32 mouse cellular contexts compared by ENCODE assay signal in genomic region chr11:32817566-32817965, GRCm38 (mm10). TPM values are rescaled to one million over a fixed set of nuclear protein-coding genes. Genes with fewer than 3 reads are reported as not detected.
DNase-seq lines count a peak whose midpoint lies in the region; ATAC-seq lines count a peak whose summit lies in the region.
"Had no signal": no experiment of that assay in that cellular context is flagged by ENCODE, and none has a peak within 500 bp of the region (broad histone marks: within the 10 kb centered on the region; RNA-seq: fewer than 3 reads in every experiment).

No protein-coding gene starts in this region.

- H3K27me3 ChIP-seq in heart, embryonic 11.5 days (ENCODE audit: control insufficient read depth, insufficient read depth, low read length), result peaks cover 2% of the 10 kb centered on the region; the same call in 1 of the 2 replicates
- no peaks in the 10 kb centered on the region for H3K27me3 ChIP-seq in stomach, embryonic 16.5 days (ENCODE audit: control insufficient read depth, insufficient read depth, low read length)
- H3K27me3 ChIP-seq: embryonic facial prominence, embryonic 12.5 days had no signal

- H3K9ac ChIP-seq in heart, embryonic 11.5 days (ENCODE audit: low read depth, low read length), result no peak overlapping the region
- H3K9ac ChIP-seq in stomach, embryonic 16.5 days (ENCODE audit: low read length), result no peak overlapping the region
- H3K9ac ChIP-seq: embryonic facial prominence, embryonic 12.5 days; embryonic facial prominence, embryonic 15.5 days; forebrain, postnatal 0 days; heart, embryonic 13.5 days; hindbrain, embryonic 14.5 days had no signal

- H3K4me1 ChIP-seq in heart, embryonic 11.5 days (ENCODE audit: control insufficient read depth, insufficient read depth, low read length), result peaks cover 4% of the 10 kb centered on the region
- no peaks in the 10 kb centered on the region for H3K4me1 ChIP-seq in stomach, embryonic 16.5 days (ENCODE audit: control insufficient read depth, insufficient read depth, low read length)
- H3K4me1 ChIP-seq: embryonic facial prominence, embryonic 12.5 days; embryonic facial prominence, embryonic 15.5 days had no signal

- no peak overlapping the region for H3K27ac ChIP-seq in heart, embryonic 11.5 days (ENCODE audit: low read depth, low read length)
- H3K27ac ChIP-seq in stomach, embryonic 16.5 days (ENCODE audit: low read length), result no peak overlapping the region
- H3K27ac ChIP-seq: embryonic facial prominence, embryonic 12.5 days; embryonic facial prominence, embryonic 15.5 days; gastrocnemius, adult 2 months; heart, embryonic 13.5 days; hindbrain, embryonic 14.5 days had no signal

- no peaks in the 10 kb centered on the region for H3K9me3 ChIP-seq in heart, embryonic 11.5 days (replicated peaks; ENCODE audit: control insufficient read depth, low read length)
- H3K9me3 ChIP-seq in stomach, embryonic 16.5 days (replicated peaks; ENCODE audit: control insufficient read depth, low read length), result no peaks in the 10 kb centered on the region
- H3K9me3 ChIP-seq: embryonic facial prominence, embryonic 12.5 days; embryonic facial prominence, embryonic 15.5 days; heart, embryonic 13.5 days had no signal

- no peak overlapping the region for H3K4me3 ChIP-seq in heart, embryonic 11.5 days (ENCODE audit: low read depth, low read length)
- no peak overlapping the region for H3K4me3 ChIP-seq in stomach, embryonic 16.5 days (replicated peaks; ENCODE audit: low read length)
- H3K4me3 ChIP-seq: embryonic facial prominence, embryonic 12.5 days; embryonic facial prominence, embryonic 15.5 days; gastrocnemius, adult 2 months; heart, embryonic 13.5 days had no signal

- H3K36me3 ChIP-seq in heart, embryonic 11.5 days (ENCODE audit: control insufficient read depth, insufficient read depth, low read length), result no peaks in the 10 kb centered on the region
- no peaks in the 10 kb centered on the region for H3K36me3 ChIP-seq in stomach, embryonic 16.5 days (ENCODE audit: control insufficient read depth, insufficient read depth, low read length)
- H3K36me3 ChIP-seq: embryonic facial prominence, embryonic 12.5 days; embryonic facial prominence, embryonic 15.5 days; heart, embryonic 13.5 days had no signal

- peak; percentile 78 for DNase-seq in heart, adult 11 months
- peak; percentile 40 for DNase-seq in large intestine, adult 2 months (ENCODE audit: low read depth, low spot score)
- DNase-seq in layer of hippocampus, adult 9-11 months, result no peak
- no peak for DNase-seq in left cerebral cortex, postnatal 10 days (ENCODE audit: extremely low spot score in 1 of 2, low spot score in 2 of 2)
- DNase-seq in kidney, adult 9 months, result no peak
- DNase-seq: adrenal gland, adult 8-10 months; cerebellum, adult 11 months; cerebellum, adult 2 months; cerebellum, adult 9-11 months; cerebellum, postnatal 25 days; forebrain, postnatal 0 days; gastrocnemius, adult 2 months; gastrocnemius, postnatal 14 days; heart, adult 18-20 months; heart, postnatal 14 days; heart, postnatal 4 days had no signal

- no peak for ATAC-seq in heart, embryonic 11.5 days (replicated peaks; ENCODE audit: insufficient number of reproducible peaks, low FRiP score, low TSS enrichment)
- ATAC-seq in stomach, embryonic 16.5 days (ENCODE audit: insufficient read depth, low FRiP score), result peak; percentile 69; the same call in 1 of the 2 replicates
- ATAC-seq: activated CD4-positive, CD25-positive, alpha-beta regulatory T cell, adult 4 months; forebrain, embryonic 14.5 days; forebrain, postnatal 0 days had no signal

- H3K4me2 ChIP-seq in heart, embryonic 11.5 days, result no peak overlapping the region
- H3K4me2 ChIP-seq in stomach, embryonic 16.5 days (ENCODE audit: low read depth, low read length), result no peak overlapping the region
- H3K4me2 ChIP-seq: embryonic facial prominence, embryonic 12.5 days; embryonic facial prominence, embryonic 15.5 days; heart, embryonic 13.5 days; hindbrain, embryonic 14.5 days had no signal

- intact Hi-C loops in left cerebral cortex, postnatal 10 days (cut with DNase I), result no loop called here

- 88% methylated on average over 12 of the region's 12 CpGs for WGBS in heart, embryonic 11.5 days (ENCODE audit: insufficient replicate concordance)
- 29% methylated on average over 12 of the region's 12 CpGs for WGBS in large intestine, adult 2 months
- WGBS in stomach, embryonic 16.5 days, result 66% methylated on average over 12 of the region's 12 CpGs

RNA-seq across cellular contexts. Expression of gene Smim23, which starts 6.8 kb away (rescaled TPM):
- polyA plus RNA-seq in heart, embryonic 11.5 days (2014; fragmentation: Nextera tagmentation; extraction: Ambion mirVana), result not detected in 2 replicates
- polyA plus RNA-seq in large intestine, adult 2 months (2012; rRNA removed), result not detected in 2 replicates
- polyA plus RNA-seq in stomach, embryonic 16.5 days (2015; fragmentation: Nextera tagmentation; extraction: Ambion mirVana), result not detected in 2 replicates
- total RNA-seq in left cerebral cortex, postnatal 10 days (2021), result not detected
- total RNA-seq: adrenal gland, adult 8-10 months; adrenal gland, postnatal 4 days; common myeloid progenitor, adult 5-6 weeks; ES-E14; forebrain, postnatal 0 days; gastrocnemius, adult 2 months; gastrocnemius, postnatal 14 days; gastrocnemius, postnatal 4 days; heart, adult 18-20 months; heart, postnatal 14 days; heart, postnatal 4 days had no signal
- polyA plus RNA-seq: activated CD4-positive, CD25-positive, alpha-beta regulatory T cell, adult 4 months; cerebellum, adult 2 months; embryonic facial prominence, embryonic 12.5 days; embryonic facial prominence, embryonic 15.5 days; forebrain, embryonic 11.5 days; forebrain, embryonic 14.5 days; forebrain, postnatal 0 days; frontal cortex, adult 2 months; heart, embryonic 13.5 days; heart, embryonic 16.5 days; hindbrain, embryonic 11.5 days; hindbrain, embryonic 14.5 days had no signal

Comparison
In these comparisons a context has a peak if more than half of its experiments do, and no peak if none do; other contexts are left out.
1. DNase-seq: peak in heart, adult 11 months (single experiment) and large intestine, adult 2 months (single experiment); none in layer of hippocampus, adult 9-11 months (single experiment), left cerebral cortex, postnatal 10 days (0 of 2) and kidney, adult 9 months (single experiment).